Mouse (Mus musculus): Measurements from ENCODE around the gene Vmn2r83. TPM values are rescaled to one million over a fixed set of nuclear protein-coding genes. Genes with fewer than 3 reads are reported as not detected.

Gene Vmn2r83
- polyA plus RNA-seq, 1 experiment from 2014 or later, result 0.06 TPM

- Histone ChIP-seq H3K9me3 (ENCODE audit: control insufficient read depth, low read length) (no peaks in the 10 kb centered on the region), H3K4me2 (ENCODE audit: low read length) (no peak overlapping the region), H3K4me3 (ENCODE audit: low read length) (no peak overlapping the region), H3K36me3 (ENCODE audit: control insufficient read depth, insufficient read depth, low read length) (peaks cover 9% of the 10 kb centered on the region), H3K27me3 (replicated peaks; ENCODE audit: control insufficient read depth, insufficient read depth, low read length) (no peaks in the 10 kb centered on the region), H3K27ac (ENCODE audit: low read depth, low read length) (no peak overlapping the region), H3K9ac (ENCODE audit: low read depth, low read length) (no peak overlapping the region), H3K4me1 (ENCODE audit: control insufficient read depth, insufficient read depth, low read depth, low read length) (peaks cover 16% of the 10 kb centered on the region)
- ATAC-seq, result no peak
- WGBS, result 53% methylated on average over 1 of the region's 1 CpGs
These were observed 66.9 kb downstream of the Vmn2r83 start for GRCm38 (mm10) chr10:79535431-79535830.

GRCm38 (mm10) chr10:79536461-79537080, 68.0 kb downstream of the Vmn2r83 start:
- ATAC-seq, result no peak
- no peak overlapping the region for H3K4me3 ChIP-seq (ENCODE audit: low read length)
- no peak overlapping the region for H3K27ac ChIP-seq (ENCODE audit: low read depth, low read length)
- no peak overlapping the region for H3K9ac ChIP-seq (ENCODE audit: low read depth, low read length)
- H3K4me1 ChIP-seq (ENCODE audit: control insufficient read depth, insufficient read depth, low read depth, low read length), result peaks cover 16% of the 10 kb centered on the region
- no peaks in the 10 kb centered on the region for H3K27me3 ChIP-seq (replicated peaks; ENCODE audit: control insufficient read depth, insufficient read depth, low read length)
- WGBS, result 75% methylated on average over 12 of the region's 12 CpGs
- H3K4me2 ChIP-seq (ENCODE audit: low read length), result no peak overlapping the region
- peaks cover 16% of the 10 kb centered on the region for H3K36me3 ChIP-seq (ENCODE audit: control insufficient read depth, insufficient read depth, low read length)
- H3K9me3 ChIP-seq (ENCODE audit: control insufficient read depth, low read length), result no peaks in the 10 kb centered on the region

- no peak for ATAC-seq
- peaks cover 23% of the 10 kb centered on the region for H3K36me3 ChIP-seq (ENCODE audit: control insufficient read depth, insufficient read depth, low read length)
- no peak overlapping the region for H3K27ac ChIP-seq (ENCODE audit: low read depth, low read length)
- no peak overlapping the region for H3K4me2 ChIP-seq (ENCODE audit: low read length)
- H3K27me3 ChIP-seq (replicated peaks; ENCODE audit: control insufficient read depth, insufficient read depth, low read length), result no peaks in the 10 kb centered on the region
- no peak overlapping the region for H3K9ac ChIP-seq (ENCODE audit: low read depth, low read length)
- H3K4me1 ChIP-seq (ENCODE audit: control insufficient read depth, insufficient read depth, low read depth, low read length), result peaks cover 16% of the 10 kb centered on the region
- WGBS, result 92% methylated on average over 7 of the region's 7 CpGs
- H3K4me3 ChIP-seq (ENCODE audit: low read length), result no peak overlapping the region
- H3K9me3 ChIP-seq (ENCODE audit: control insufficient read depth, low read length), result no peaks in the 10 kb centered on the region
These were observed 68.7 kb downstream of the Vmn2r83 start for GRCm38 (mm10) chr10:79537271-79537670.

- no peak for ATAC-seq
- H3K9me3 ChIP-seq (ENCODE audit: control insufficient read depth, low read length), result no peaks in the 10 kb centered on the region
- H3K4me3 ChIP-seq (ENCODE audit: low read length), result no peak overlapping the region
- 83% methylated on average over 2 of the region's 2 CpGs for WGBS
- no peak overlapping the region for H3K9ac ChIP-seq (ENCODE audit: low read depth, low read length)
- no peaks in the 10 kb centered on the region for H3K27me3 ChIP-seq (replicated peaks; ENCODE audit: control insufficient read depth, insufficient read depth, low read length)
- H3K27ac ChIP-seq (ENCODE audit: low read depth, low read length), result no peak overlapping the region
- peaks cover 13% of the 10 kb centered on the region for H3K4me1 ChIP-seq (ENCODE audit: control insufficient read depth, insufficient read depth, low read depth, low read length)
- no peak overlapping the region for H3K4me2 ChIP-seq (ENCODE audit: low read length)
- peaks cover 23% of the 10 kb centered on the region for H3K36me3 ChIP-seq (ENCODE audit: control insufficient read depth, insufficient read depth, low read length)
These were observed 69.2 kb downstream of the Vmn2r83 start for GRCm38 (mm10) chr10:79537781-79538180.

GRCm38 (mm10) chr10:79538323-79538722, 69.8 kb downstream of the Vmn2r83 start:
- no peak for ATAC-seq
- Histone ChIP-seq H3K9me3 (ENCODE audit: control insufficient read depth, low read length) (no peaks in the 10 kb centered on the region), H3K4me3 (ENCODE audit: low read length) (no peak overlapping the region), H3K27ac (ENCODE audit: low read depth, low read length) (no peak overlapping the region), H3K9ac (ENCODE audit: low read depth, low read length) (no peak overlapping the region), H3K4me2 (ENCODE audit: low read length) (no peak overlapping the region), H3K27me3 (replicated peaks; ENCODE audit: control insufficient read depth, insufficient read depth, low read length) (no peaks in the 10 kb centered on the region), H3K4me1 (ENCODE audit: control insufficient read depth, insufficient read depth, low read depth, low read length) (peaks cover 8% of the 10 kb centered on the region), H3K36me3 (ENCODE audit: control insufficient read depth, insufficient read depth, low read length) (peaks cover 28% of the 10 kb centered on the region)
- 90% methylated on average over 3 of the region's 3 CpGs for WGBS

- Histone ChIP-seq H3K9me3 (ENCODE audit: control insufficient read depth, low read length) (no peaks in the 10 kb centered on the region), H3K4me1 (ENCODE audit: control insufficient read depth, insufficient read depth, low read depth, low read length) (peaks cover 2% of the 10 kb centered on the region), H3K27me3 (replicated peaks; ENCODE audit: control insufficient read depth, insufficient read depth, low read length) (no peaks in the 10 kb centered on the region), H3K4me2 (ENCODE audit: low read length) (no peak overlapping the region), H3K9ac (ENCODE audit: low read depth, low read length) (no peak overlapping the region), H3K36me3 (ENCODE audit: control insufficient read depth, insufficient read depth, low read length) (peaks cover 31% of the 10 kb centered on the region), H3K27ac (ENCODE audit: low read depth, low read length) (no peak overlapping the region), H3K4me3 (ENCODE audit: low read length) (no peak overlapping the region)
- WGBS, result 81% methylated on average over 4 of the region's 4 CpGs
- ATAC-seq, result no peak
These were observed 70.3 kb downstream of the Vmn2r83 start for GRCm38 (mm10) chr10:79538873-79539272.

- H3K4me3 ChIP-seq (ENCODE audit: low read length), result no peak overlapping the region
- H3K4me1 ChIP-seq (ENCODE audit: control insufficient read depth, insufficient read depth, low read depth, low read length), result no peaks in the 10 kb centered on the region
- no peaks in the 10 kb centered on the region for H3K9me3 ChIP-seq (ENCODE audit: control insufficient read depth, low read length)
- no peak overlapping the region for H3K4me2 ChIP-seq (ENCODE audit: low read length)
- ATAC-seq, result no peak
- H3K36me3 ChIP-seq (ENCODE audit: control insufficient read depth, insufficient read depth, low read length), result peaks cover 41% of the 10 kb centered on the region
- H3K9ac ChIP-seq (ENCODE audit: low read depth, low read length), result no peak overlapping the region
- no peak overlapping the region for H3K27ac ChIP-seq (ENCODE audit: low read depth, low read length)
- H3K27me3 ChIP-seq (replicated peaks; ENCODE audit: control insufficient read depth, insufficient read depth, low read length), result no peaks in the 10 kb centered on the region
- WGBS, result 94% methylated on average over 16 of the region's 16 CpGs
These were observed 71.4 kb downstream of the Vmn2r83 start for GRCm38 (mm10) chr10:79539701-79540495.

GRCm38 (mm10) chr10:79540746-79541145, 72.2 kb downstream of the Vmn2r83 start:
- Histone ChIP-seq H3K27me3 (replicated peaks; ENCODE audit: control insufficient read depth, insufficient read depth, low read length) (no peaks in the 10 kb centered on the region), H3K4me1 (ENCODE audit: control insufficient read depth, insufficient read depth, low read depth, low read length) (no peaks in the 10 kb centered on the region), H3K36me3 (ENCODE audit: control insufficient read depth, insufficient read depth, low read length) (peaks cover 42% of the 10 kb centered on the region), H3K27ac (ENCODE audit: low read depth, low read length) (no peak overlapping the region), H3K9me3 (ENCODE audit: control insufficient read depth, low read length) (no peaks in the 10 kb centered on the region), H3K9ac (ENCODE audit: low read depth, low read length) (no peak overlapping the region), H3K4me2 (ENCODE audit: low read length) (no peak overlapping the region), H3K4me3 (ENCODE audit: low read length) (no peak overlapping the region)
- WGBS, result 96% methylated on average over 7 of the region's 11 CpGs
- ATAC-seq, result no peak

- no peaks in the 10 kb centered on the region for H3K4me1 ChIP-seq (ENCODE audit: control insufficient read depth, insufficient read depth, low read depth, low read length)
- H3K9me3 ChIP-seq (ENCODE audit: control insufficient read depth, low read length), result no peaks in the 10 kb centered on the region
- H3K4me3 ChIP-seq (ENCODE audit: low read length), result no peak overlapping the region
- no peak for ATAC-seq
- no peak overlapping the region for H3K4me2 ChIP-seq (ENCODE audit: low read length)
- 86% methylated on average over 15 of the region's 15 CpGs for WGBS
- no peak overlapping the region for H3K27ac ChIP-seq (ENCODE audit: low read depth, low read length)
- peaks cover 43% of the 10 kb centered on the region for H3K36me3 ChIP-seq (ENCODE audit: control insufficient read depth, insufficient read depth, low read length)
- no peak overlapping the region for H3K9ac ChIP-seq (ENCODE audit: low read depth, low read length)
- no peaks in the 10 kb centered on the region for H3K27me3 ChIP-seq (replicated peaks; ENCODE audit: control insufficient read depth, insufficient read depth, low read length)
These were observed 73.0 kb downstream of the Vmn2r83 start for GRCm38 (mm10) chr10:79541522-79541921.

Measured in hindbrain, embryonic 16.5 days (tissue).